Mouse (Mus musculus): ENCODE measurements around the gene Ubald1. TPM values are rescaled to one million over a fixed set of nuclear protein-coding genes. Genes with fewer than 3 reads are reported as not detected.
A peak's percentile ranks its signal among the peaks of the same experiment; 100 is the strongest.

The Ubald1 gene
- total and polyA plus RNA-seq, 3 experiments: 32.8 to 68.0 (median 37.8) TPM

DNA sequence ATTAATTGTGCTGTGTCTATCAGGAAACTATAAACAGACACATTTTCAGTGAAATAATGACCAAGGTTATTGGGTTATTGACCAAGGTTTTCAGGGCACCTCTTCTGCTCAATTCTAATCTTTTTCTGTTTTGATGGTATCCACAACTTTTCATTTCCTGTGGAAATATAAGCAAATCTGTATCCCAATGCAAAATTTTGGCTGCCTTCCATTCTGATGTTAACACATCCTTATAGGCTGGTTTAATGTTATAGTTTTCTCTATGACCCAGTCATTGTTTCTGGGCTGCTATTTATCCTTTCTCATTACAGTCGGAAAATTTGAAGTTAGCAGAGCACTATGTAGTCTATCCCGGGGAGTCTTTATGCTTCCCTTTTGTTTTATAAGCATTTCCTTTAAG, 19.6 kb upstream of the Ubald1 start:
- no peak for DNase-seq

DNA sequence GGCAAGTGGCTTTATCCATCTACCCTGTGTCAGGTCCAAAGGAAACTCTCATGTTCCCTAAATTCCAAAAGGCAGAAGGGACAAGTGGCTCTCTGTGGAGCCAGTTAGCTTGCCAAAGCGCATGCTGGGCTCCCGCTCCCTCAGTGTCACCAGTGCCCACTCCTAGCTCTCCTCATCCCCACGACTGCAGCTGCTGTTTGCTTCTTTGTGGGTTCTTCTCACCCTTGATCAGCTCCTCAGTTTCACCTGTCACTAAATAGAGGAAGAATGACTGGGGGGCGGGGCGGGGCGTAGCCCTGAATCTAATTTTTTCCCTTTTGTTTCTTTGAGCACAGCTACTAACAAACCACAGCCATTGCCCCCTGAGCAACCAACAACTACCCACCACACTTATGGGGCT, 18.8 kb upstream of the Ubald1 start:
- no peak for DNase-seq

DNA sequence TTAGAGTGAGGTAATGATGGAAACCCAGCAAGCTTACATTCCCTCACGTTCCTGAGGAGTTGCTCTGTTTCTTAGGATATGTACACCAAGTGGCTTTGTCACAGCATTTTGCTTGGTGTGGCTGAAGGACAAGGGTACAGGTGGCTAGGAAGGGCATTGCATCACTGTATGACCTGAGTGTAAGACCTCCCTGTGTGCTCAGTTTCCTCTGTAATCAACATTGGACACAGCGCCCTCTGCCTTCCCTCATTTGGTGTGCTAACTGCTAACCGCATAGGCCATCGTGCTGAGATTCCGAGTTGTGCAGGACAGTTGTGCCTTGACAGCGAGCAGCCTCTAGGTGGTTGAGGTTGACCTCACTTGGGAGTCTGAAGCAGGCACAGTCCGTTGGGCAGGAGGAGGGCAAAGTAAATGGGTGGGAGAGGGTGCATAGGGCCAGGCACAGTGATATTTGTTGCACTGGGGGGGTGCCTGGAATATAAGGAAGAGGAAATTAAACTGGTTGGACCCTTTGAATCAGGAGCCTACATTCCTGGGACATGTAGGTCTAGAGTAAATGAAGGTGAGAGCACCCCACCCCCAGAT, 17.1 kb upstream of the Ubald1 start:
- no peak for DNase-seq

DNA sequence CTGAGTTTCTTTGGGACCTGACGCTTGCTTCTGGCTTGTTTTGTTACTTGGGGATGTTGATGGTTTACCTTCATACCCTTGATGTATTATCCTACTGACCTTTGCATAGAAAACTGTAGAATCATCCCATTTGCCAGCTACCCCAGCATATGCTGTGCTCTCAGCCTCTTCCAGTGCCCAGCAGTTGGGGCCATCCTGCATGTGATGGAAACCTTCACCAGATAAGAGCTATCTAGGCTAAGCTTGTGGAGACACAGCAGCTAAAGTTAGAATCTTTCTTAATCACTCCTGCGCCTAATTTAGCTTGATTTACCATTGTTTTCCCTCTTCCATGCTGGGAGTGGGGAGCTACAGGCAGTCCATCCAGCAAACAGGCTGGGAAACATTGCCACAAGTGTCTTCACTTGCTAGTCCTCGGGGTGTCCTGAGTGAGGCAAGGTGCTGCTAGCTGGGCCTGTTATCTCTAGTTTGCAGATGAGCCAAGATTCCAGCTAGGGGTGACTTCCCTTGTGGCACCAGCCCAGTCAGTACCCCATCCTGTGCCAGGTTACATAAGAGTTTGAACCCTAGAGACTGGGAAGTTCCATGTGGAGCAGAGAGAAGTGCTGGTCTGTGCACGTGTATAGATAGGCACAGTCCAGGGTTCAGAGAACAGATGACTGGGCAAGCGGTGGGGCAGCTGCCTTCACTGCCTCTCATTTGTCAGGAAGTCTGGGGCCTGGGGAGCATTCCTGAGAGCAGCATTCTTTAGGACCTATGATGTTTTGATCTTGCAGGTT, 16.3 kb upstream of the Ubald1 start:
- DNase-seq: peak; percentile 59

DNA sequence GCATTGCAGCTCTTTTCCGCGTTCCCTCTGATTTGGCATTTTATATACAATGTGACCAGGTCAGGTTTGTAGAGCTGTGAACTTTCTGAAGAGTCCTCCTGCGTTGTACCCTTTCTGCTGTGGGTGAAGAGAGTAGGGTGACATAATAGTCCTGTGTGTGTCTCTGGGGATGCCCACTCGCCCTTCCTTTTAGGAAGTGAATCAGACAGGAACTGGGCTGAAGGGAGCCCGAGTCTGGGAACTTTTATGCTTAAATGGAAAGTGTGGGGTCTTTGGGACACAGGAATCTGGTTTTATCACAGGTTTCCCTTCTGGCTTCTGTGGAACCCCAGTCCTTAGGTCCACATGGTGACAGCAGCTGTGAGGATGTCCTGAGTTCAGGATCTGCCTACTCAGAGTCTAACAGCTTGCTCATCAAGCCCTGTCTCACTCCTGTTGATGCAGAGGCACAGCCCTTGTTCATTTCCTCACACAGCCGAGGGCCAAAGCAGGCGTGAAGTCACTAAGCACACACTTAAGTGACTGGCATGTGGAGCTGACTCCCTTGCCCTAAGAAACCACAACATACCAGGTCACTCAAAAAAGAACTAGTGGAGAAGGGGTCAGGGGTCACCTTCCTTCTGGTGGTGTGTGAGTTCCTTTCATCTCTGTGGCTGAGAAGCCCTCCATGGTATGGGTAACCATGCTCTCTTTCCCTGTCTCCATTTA, 14.2 kb upstream of the Ubald1 start:
- DNase-seq: no peak

DNA sequence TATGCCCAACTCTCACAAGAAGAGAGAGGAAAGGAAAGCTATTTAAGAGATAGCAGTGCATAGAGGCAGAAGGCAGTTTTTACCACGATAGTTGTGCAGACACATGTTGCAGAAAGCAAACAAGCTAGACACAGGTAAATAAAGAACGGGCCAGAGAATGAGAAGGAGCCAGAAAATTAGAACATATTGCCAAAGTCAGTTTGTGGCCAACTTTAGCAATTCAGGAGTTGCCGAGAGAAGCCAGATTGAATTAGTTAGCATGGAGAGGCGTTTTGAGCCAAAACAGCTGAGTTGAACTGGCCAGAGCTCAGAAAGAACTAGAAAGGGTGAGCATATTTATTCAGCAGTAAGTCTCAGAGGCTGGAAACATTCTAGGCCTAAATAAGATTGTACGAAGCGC, 12.1 kb upstream of the Ubald1 start:
- DNase-seq: no peak

DNA sequence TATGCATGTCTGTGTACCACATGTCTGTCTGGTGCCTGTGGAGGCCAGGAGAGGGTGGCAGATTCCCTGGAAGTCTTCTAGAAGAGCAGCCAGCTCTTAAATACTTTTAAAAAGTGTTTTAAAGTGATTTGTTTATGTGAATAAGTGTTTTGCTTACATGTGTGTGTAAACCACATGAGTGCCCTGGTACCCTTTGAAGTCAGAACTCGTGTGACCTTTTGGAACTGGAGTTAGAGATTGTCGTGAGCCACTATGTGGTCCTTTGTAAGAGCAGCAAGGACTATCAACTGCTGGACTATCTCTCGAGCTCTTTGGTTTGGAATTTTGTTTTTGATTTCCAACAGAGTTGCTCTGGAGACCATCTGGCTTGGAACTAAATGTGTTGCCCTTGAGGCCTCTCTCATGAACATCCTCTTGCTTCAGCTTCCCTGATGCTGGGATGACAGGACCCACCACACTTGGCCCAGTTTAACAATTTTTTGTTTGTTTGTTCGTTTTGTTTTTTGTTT, 10.1 kb upstream of the Ubald1 start:
- DNase-seq: no peak

DNA sequence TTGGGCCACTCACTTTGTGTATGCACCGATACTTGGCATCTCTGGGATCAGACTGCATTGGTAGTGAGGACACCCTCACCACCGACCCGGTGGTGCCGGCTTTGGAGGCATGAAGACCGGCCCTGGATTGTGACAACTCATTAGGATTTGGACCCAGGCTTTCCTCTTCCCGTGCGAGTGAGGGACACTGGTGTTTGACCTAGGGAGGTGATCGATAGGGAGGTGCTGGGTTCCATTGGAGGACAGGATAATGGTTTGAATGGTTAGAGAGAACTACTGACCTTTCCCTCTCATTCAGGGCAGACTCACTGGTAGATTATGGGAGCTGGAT, 6.5 kb upstream of the Ubald1 start:
- no peak for DNase-seq

DNA sequence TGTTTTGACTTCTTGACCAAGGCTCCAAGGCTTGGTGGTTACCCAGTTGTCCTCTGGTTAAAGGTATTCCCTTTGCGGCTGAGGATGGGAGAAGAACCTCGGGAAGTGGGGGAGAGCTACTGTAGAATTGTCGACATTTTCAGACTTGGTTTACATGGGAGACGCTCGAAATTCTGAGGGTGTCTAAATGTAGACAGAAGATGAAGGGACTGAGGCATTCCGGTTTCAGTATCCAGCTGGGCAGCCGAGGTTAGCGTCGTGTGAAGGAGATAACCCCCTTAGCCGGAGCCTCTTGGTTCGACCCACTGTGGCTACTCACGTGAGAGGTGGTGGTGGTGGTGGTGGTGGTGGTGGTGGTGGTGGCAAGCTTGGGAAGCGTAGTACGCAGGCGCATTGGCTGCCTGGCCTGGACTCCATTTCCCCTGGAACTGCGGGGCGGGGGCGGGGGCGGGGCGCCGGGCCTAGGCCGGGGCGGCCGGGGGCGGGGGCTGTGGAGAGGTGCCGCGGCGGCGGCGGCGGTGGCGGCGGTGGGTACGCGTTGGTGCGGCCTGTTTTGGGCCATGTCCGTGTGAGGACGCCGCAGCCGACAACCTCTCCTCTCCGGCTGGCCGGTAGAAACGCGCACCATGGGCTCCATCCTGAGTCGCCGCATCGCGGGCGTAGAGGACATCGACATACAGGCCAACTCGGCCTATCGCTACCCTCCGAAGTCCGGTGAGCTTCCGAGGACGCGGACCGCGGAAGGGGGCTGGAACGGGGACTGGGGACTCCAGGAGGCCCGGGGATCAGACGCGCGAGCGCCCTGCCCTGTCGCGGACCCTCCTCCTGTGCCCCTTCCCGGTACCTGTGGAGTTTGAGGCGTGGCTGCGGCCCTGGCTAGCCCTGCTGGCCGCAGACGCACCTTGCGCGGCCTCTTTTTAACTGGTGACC, 5.9 kb upstream of the Ubald1 start, which contains the start of gene Mgrn1:
TSS of gene Mgrn1 (plus strand) at position 490 of the 930 bp plus-strand sequence.
- DNase-seq: peak; percentile 91

DNA sequence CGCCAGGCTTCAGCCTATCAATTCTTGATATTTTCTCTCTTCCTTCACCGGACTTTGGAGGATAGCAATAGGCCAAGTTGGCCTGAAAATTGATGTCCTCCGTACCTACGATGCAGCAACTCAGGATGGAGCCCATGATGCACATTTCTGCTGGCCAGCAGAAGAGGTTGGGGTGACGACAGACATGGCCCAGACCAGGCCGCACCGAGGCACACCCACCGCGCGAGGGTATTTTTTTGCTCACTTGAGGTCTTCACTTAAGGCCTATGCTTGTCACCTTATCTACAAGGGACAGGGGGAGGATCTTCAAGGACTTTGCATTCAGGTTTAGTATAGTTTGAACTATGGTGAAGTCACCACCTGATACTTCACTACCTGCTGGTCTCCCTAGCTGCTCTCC, 4.8 kb upstream of the Ubald1 start:
- no peak for DNase-seq

DNA sequence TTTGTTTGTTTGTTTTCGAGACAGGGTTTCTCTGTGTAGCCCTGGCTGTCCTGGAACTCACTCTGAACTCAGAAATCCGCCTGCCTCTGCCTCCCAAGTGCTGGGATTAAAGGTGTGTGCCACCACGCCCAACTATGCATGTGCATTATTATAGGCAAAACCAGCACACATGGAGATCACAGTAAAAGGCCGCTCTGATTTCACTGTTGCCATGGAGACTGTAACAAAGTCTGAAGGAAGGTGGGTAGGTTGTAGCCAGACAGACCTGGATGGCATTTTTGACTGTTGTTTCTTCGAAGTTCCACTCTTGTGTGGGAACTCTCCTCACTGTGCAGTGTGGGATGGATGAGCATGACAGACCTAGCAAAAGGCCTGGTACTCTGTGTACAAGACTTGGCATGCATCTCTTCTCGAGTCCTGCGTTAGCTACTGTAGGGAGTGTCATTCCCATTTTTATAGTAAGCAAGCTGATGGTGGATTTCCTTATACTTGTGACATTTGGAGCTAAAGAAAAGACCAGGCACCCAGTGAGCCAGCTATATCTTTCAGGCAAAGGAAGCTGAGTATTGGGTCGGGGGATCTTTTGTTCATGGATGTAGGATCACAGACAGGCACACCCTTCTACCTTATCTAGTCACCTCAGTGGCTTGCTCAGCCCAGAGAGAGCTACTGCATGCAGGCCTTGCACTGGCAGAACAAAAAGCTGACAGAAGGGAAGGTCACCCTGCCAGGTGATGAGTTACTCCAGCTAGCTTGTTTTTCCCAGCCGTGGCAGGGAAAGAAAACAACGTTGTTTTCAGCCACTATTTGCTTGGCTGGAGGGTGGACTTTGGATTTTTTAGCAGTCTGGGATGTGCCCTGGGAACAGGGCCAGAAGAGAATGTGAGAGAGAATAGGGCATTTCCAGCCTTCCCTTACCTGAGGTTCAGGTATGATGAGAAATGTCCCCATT, 1.6 kb upstream of the Ubald1 start:
- DNase-seq: no peak

DNA sequence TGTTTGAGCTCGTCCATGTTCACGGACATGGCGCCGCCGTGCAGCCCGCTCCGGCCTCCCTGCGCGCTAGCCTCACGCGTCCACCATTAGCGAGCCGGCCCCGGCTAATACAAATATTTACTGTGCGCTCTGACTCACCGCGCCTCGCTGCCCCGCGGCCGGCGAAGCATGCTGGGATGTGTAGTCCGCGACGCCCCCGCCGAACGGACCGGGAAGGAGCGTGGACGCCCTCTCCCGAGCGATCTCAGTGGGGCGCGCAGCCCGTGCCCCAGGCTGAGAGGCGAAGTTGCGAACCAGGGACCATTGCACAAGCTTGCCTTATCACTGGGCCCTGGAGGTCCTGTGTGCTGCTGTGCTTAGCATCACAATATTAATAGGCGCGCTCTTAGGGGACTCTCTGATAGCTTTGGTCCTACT, 399 bp downstream of the Ubald1 start:
- peak; percentile 94 for DNase-seq

DNA sequence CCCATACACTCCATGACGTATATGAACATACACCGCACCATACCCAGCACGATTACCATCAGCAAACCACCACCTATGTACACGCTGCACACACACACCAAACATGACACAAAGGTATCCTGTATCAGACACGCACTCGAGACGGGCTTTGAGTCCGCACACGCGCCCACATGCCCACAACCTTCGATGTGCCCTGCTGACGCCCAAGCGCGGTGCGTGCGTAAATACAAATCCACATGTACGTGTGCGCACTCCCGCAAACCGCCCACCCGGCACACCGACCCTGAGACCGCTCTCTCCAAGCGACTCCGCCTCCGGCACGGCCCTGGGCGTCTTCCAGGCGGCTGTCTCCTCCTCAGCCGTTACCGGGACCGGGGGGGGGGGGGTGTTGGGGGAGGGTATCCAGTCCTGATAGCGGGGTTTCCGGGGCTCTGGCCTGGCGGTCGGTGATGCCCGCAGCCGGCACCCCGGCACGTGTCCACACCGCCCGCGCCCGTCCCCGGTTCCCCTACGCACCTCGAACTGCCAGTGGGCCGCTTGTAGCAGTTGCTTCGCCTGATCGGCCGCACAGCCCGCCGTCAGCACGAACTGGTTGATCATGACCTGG, 911 bp downstream of the Ubald1 start:
- DNase-seq: peak; percentile 34

DNA sequence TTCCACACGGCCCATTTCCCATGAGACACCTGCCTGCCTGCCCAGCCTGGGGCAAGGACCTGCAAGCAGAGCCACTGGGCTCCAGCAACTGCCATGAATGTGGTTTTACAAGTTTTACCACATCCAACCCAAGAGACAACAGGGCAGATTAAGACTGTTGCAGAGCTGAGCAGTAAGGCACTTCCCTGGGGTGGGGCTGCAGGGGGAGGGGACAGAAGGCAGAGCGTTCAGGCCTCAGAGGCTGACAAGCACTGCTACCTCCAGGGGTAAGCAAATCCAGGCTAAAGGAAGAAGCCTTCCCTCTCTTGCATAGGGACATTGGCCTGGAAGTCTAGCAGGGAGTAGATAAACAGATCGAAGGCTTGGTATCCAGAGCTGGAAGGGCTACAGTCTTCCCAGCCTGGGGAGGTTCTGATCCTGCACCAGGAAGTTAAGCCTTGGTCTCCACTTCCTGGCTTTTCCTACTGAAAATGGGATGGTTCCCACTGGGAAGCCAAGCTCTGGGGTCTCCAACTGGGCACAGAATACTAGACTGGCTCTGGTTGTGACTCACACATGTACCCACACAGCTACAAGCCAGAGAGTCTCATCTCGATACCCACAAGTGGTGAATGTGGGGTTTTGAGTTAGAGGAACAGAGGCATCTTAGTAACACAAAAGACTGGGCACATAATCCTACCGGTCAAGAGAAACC, 1.8 kb downstream of the Ubald1 start:
- peak; percentile 43 for DNase-seq

DNA sequence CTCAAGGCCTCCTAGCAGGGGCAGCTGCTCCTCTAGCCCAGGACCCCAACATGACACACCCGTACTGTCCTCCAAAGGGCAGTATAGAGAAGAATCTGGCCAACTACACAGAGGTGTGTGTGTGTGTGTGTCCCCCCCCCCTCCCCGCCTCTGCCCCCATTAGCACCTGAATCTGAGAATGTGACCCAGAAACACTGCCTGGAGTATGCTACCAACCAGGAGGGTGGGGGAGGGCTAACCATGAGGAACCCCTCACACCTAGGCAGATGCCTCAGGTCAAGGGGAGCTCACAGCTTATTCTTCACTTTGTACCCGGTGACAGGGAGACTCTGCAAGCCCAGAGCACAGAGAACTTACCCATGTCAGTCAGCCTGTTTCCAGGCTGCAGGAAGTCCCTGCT, 2.4 kb downstream of the Ubald1 start:
- DNase-seq: no peak

DNA sequence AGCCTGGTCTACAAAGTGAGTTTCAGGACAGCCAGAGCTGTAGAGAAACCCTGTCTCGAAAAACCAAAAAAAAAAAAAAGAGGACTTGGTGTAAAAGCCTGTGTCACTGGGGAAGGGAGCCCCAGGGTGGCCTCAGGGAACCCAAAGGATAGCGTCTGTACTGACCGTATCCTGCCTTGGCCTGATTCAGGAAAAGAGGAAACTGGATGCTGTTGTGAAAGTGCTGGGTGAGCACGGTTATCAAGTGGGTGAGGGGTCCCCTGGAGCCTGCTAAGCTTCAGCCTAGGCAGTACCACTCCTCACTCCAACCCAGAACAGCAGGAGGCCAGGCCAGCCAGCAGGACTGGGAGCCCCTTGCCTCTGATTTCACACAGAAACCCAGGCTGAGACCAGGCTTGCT, 2.9 kb downstream of the Ubald1 start:
- DNase-seq: no peak

DNA sequence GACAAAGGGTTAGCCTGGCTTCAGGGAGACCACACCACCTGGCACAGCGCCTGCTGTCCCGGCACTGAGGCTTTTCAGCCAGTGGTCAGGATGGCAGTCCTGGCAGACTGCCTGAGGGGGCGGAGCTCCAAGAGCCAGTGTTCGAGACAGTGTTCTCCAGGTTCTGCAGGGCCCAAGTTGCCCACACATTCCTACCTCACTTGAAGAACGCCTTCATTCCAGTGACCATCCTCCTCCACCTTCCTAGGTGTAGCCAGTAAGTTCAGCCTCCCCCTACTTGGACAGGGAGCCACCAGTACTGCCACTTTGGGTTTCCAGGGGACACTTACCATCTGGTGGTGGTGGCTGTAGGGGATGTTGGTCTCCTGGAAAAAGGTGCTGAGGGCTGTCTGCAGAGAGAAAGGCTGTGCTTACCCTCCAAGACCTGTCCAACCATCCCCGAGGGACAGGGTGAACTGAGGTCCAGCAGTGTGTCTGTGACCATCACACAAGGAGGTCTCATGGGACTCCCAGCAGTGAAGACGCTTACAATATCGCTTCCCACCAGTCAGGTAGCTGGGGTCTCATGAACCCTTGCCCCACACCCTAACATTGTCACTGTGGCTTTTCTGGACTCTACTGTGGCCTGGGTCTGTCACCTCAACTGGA, 4.0 kb downstream of the Ubald1 start:
- DNase-seq: peak; percentile 72

DNA sequence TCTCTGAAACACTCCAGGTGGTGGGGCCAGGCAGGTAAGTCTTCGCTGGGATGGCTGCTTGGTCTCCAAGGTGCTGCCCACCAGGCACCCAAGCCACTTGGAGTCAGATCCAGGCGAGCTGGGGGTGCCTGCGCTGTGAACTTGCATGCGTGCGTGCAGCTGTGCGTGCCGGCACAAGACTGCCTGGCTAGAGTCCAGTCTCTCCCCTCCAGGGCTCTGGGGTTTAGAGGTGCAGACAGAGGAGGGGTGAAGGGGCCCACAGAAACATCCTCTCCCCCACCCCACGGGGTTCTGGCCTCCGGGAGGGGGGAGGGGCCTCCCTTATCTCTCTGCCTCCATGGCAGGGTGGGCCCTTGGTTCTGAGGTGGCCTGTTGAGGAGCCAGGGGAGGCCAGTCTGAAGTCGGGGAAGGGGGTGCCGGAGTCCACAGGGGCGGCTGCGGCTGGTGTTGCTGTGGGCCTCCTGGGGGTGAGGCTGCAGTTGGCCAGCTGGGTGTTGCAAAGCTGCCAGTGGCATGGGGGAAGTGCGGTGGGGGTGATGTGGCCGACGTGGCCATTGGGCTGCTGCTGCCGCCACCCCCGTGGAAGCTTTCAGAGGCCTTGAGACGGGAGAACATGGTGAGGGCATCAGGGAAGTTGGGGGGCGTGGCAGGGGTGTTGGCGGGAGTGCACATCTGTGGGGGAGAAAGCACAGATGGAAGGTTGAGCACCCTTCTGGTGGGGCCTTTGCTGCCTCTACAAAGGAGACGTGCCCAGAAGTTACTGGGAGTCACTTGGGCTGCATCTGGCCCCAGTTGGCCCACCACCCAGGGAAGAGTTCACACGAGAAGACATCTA, 4.7 kb downstream of the Ubald1 start:
- no peak for DNase-seq

Data from adrenal gland, adult 2 months (tissue).